Comparison of ENCODE assay signal across 31 mouse cellular contexts in the genomic region with DNA sequence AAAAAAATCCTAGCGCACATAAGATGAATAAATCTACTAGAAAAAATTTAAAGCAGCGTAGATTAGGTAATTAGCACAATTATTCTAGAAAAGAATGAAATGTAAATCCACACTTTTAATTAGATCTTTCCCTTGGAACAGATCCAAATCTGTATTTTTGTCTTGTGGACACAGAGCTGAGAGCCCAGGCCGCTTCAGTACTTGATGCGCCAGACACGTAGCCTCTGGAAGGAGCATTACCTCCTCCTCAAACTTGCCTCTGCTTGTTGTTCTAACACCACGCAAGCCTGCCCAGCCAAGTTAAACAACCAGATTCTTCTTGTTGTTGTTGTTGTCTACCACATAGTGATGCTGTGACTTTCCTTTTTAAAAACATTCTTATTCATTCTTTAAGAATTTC.
"Had no signal": no experiment of that assay in that cellular context is flagged by ENCODE, and none has a peak within 500 bp of the region (broad histone marks: within the 10 kb centered on the region; RNA-seq: fewer than 3 reads in every experiment).

No protein-coding gene starts in this region.

- DNase-seq: heart, postnatal 10 days; heart, postnatal 14 days; heart, postnatal 36 days; heart, postnatal 4 days; kidney, adult 11 months; kidney, adult 18-20 months; kidney, adult 2 months; kidney, adult 8-10 months; kidney, adult 9 months; kidney, postnatal 10 days; kidney, postnatal 14 days; kidney, postnatal 25 days; layer of hippocampus, adult 9-11 months; layer of hippocampus, postnatal 36 days had no signal

- H3K4me3 ChIP-seq: heart, embryonic 12.5 days; heart, embryonic 13.5 days; heart, embryonic 15.5 days; hindbrain, embryonic 10.5 days; hindbrain, embryonic 12.5 days; hindbrain, embryonic 13.5 days; hindbrain, embryonic 15.5 days; intestine, embryonic 15.5 days; kidney, embryonic 15.5 days; layer of hippocampus, adult 2 months; left cerebral cortex, adult 2 months had no signal

- H3K27me3 ChIP-seq: heart, embryonic 12.5 days; heart, embryonic 13.5 days; heart, embryonic 15.5 days; hindbrain, embryonic 12.5 days; hindbrain, embryonic 13.5 days; hindbrain, embryonic 15.5 days; intestine, embryonic 15.5 days; kidney, embryonic 15.5 days had no signal

- H3K4me2 ChIP-seq: heart, embryonic 12.5 days; heart, embryonic 13.5 days; heart, embryonic 15.5 days; hindbrain, embryonic 12.5 days; hindbrain, embryonic 13.5 days; hindbrain, embryonic 14.5 days; hindbrain, embryonic 15.5 days; intestine, embryonic 15.5 days; kidney, embryonic 15.5 days had no signal

- H3K9me3 ChIP-seq: heart, embryonic 13.5 days; heart, embryonic 15.5 days; hindbrain, embryonic 10.5 days; hindbrain, embryonic 12.5 days; hindbrain, embryonic 13.5 days; hindbrain, embryonic 15.5 days; intestine, embryonic 15.5 days; kidney, embryonic 15.5 days had no signal

- H3K36me3 ChIP-seq: heart, embryonic 12.5 days; heart, embryonic 13.5 days; heart, embryonic 15.5 days; hindbrain, embryonic 10.5 days; hindbrain, embryonic 12.5 days; hindbrain, embryonic 13.5 days; hindbrain, embryonic 15.5 days; intestine, embryonic 15.5 days; kidney, embryonic 15.5 days had no signal

- H3K9ac ChIP-seq: heart, embryonic 12.5 days; heart, embryonic 13.5 days; heart, embryonic 15.5 days; hindbrain, embryonic 12.5 days; hindbrain, embryonic 13.5 days; hindbrain, embryonic 14.5 days; hindbrain, embryonic 15.5 days; intestine, embryonic 15.5 days; kidney, embryonic 15.5 days had no signal

- ATAC-seq: hindbrain, embryonic 16.5 days; hindbrain, postnatal 0 days; inflammation-experienced regulatory T-cells, adult 6 months; intestine, embryonic 15.5 days; intestine, embryonic 16.5 days; intestine, postnatal 0 days had no signal

- H3K27ac ChIP-seq: heart, embryonic 13.5 days; heart, embryonic 15.5 days; hindbrain, embryonic 10.5 days; hindbrain, embryonic 12.5 days; hindbrain, embryonic 13.5 days; hindbrain, embryonic 14.5 days; hindbrain, embryonic 15.5 days; hindbrain, postnatal 0 days; intestine, embryonic 15.5 days; kidney, embryonic 15.5 days; layer of hippocampus, adult 2 months; left cerebral cortex, adult 2 months had no signal

- H3K4me1 ChIP-seq: heart, embryonic 12.5 days; heart, embryonic 13.5 days; heart, embryonic 15.5 days; hindbrain, embryonic 12.5 days; kidney, embryonic 15.5 days had no signal
